Mouse (Mus musculus) hindbrain, embryonic 10.5 days (tissue): ENCODE measurements around the gene Thbs1. TPM values are rescaled to one million over a fixed set of nuclear protein-coding genes. Genes with fewer than 3 reads are reported as not detected.
A peak's percentile ranks its signal among the peaks of the same experiment; 100 is the strongest.

Experiments
- DNase-seq: peaks from one replicate; pipeline ENCODE4 v3.0.0-alpha.2; 2017; ENCODE audit warnings: low spot score
- H3K27ac ChIP-seq: fragments of 300-500 bp; sonication (generic); 2 replicates; pipeline ENCODE4 v1.5.1; 2016; ENCODE audit warnings: mild to moderate bottlenecking, moderate library complexity
- H3K27me3 ChIP-seq: fragments of 300-500 bp; sonication (generic); 2 replicates; pipeline ENCODE4 v1.6.1; 2016; ENCODE audit warnings: mild to moderate bottlenecking; ENCODE audit not compliant: poor library complexity, insufficient read depth, severe bottlenecking
- H3K36me3 ChIP-seq: fragments of 300-500 bp; sonication (generic); 2 replicates; pipeline ENCODE4 v1.6.1; 2016; ENCODE audit warnings: mild to moderate bottlenecking, moderate library complexity
- H3K4me1 ChIP-seq: fragments of 300-500 bp; sonication (generic); replicated peaks from 2 replicates; pipeline ENCODE4 v1.6.1; 2016; ENCODE audit warnings: mild to moderate bottlenecking
- H3K4me3 ChIP-seq: fragments of 300-500 bp; sonication (generic); 2 replicates; pipeline ENCODE4 v1.5.1; 2016; ENCODE audit warnings: mild to moderate bottlenecking, moderate library complexity
- H3K9me3 ChIP-seq: fragments of 300-500 bp; sonication (generic); 2 replicates; pipeline ENCODE4 v1.6.1; 2016; ENCODE audit warnings: mild to moderate bottlenecking, moderate library complexity
- WGBS: fragments of 180-500 bp; shearing (Covaris S2); methylation state at CpG from one replicate; pipeline ENCODE4 v1.1.7; 2016; 5-methylcytosine and 5-hydroxymethylcytosine counted together
- polyA plus RNA-seq: library from polyadenylated mRNA; unstranded; fragments of >200 nt; fragmentation: Nextera tagmentation; extraction: Ambion mirVana; gene quantifications from 2 replicates; pipeline ENCODE4 v1.2.1, GENCODE M21; 2016

Thbs1 gene
- polyA plus RNA-seq, 1 experiment from 2014 or later = 33.8 TPM

- Histone ChIP-seq H3K36me3 (peaks cover 73% of the 10 kb centered on the region), H3K4me1 (peaks cover 48% of the 10 kb centered on the region), H3K4me3 (no peak overlapping the region), H3K27me3 (peaks cover 10% of the 10 kb centered on the region), H3K9me3 (no peaks in the 10 kb centered on the region), H3K27ac (no peak overlapping the region)
- WGBS = 80% methylated on average over 3 of the region's 3 CpGs
- no peak for DNase-seq
Observed at GRCm38 (mm10) chr2:118116754-118117290, 5.1 kb downstream of the Thbs1 start.

GRCm38 (mm10) chr2:118117401-118117800 is 5.7 kb downstream of the Thbs1 start:
- Histone ChIP-seq H3K4me1 (peaks cover 42% of the 10 kb centered on the region), H3K27me3 (peaks cover 9% of the 10 kb centered on the region), H3K36me3 (peaks cover 79% of the 10 kb centered on the region), H3K9me3 (no peaks in the 10 kb centered on the region), H3K27ac (no peak overlapping the region), H3K4me3 (no peak overlapping the region)
- WGBS = 78% methylated on average over 11 of the region's 11 CpGs
- no peak for DNase-seq

GRCm38 (mm10) chr2:118118045-118118444 is 6.4 kb downstream of the Thbs1 start:
- WGBS = 75% methylated on average over 6 of the region's 6 CpGs
- Histone ChIP-seq H3K4me3 (no peak overlapping the region), H3K27me3 (peaks cover 3% of the 10 kb centered on the region), H3K36me3 (peaks cover 85% of the 10 kb centered on the region), H3K4me1 (peaks cover 36% of the 10 kb centered on the region), H3K9me3 (no peaks in the 10 kb centered on the region), H3K27ac (no peak overlapping the region)
- no peak for DNase-seq

- no peak for DNase-seq
- H3K4me3 ChIP-seq = no peak overlapping the region
- no peak overlapping the region for H3K27ac ChIP-seq
- WGBS = 87% methylated on average over 7 of the region's 7 CpGs
- H3K27me3 ChIP-seq = no peaks in the 10 kb centered on the region
- H3K9me3 ChIP-seq = no peaks in the 10 kb centered on the region
- H3K36me3 ChIP-seq = peaks cover 90% of the 10 kb centered on the region
- peaks cover 31% of the 10 kb centered on the region for H3K4me1 ChIP-seq
Observed at GRCm38 (mm10) chr2:118118515-118118914, 6.8 kb downstream of the Thbs1 start.

- DNase-seq = no peak
- 95% methylated on average over 12 of the region's 12 CpGs for WGBS
- Histone ChIP-seq H3K4me3 (no peak overlapping the region), H3K4me1 (peaks cover 19% of the 10 kb centered on the region), H3K27me3 (no peaks in the 10 kb centered on the region), H3K9me3 (no peaks in the 10 kb centered on the region), H3K27ac (no peak overlapping the region), H3K36me3 (peaks cover 99% of the 10 kb centered on the region)
Observed at GRCm38 (mm10) chr2:118119684-118120083, 8.0 kb downstream of the Thbs1 start.

- Histone ChIP-seq H3K36me3 (peaks cover 99% of the 10 kb centered on the region), H3K27me3 (no peaks in the 10 kb centered on the region), H3K9me3 (no peaks in the 10 kb centered on the region), H3K4me3 (no peak overlapping the region), H3K27ac (no peak overlapping the region), H3K4me1 (peaks cover 16% of the 10 kb centered on the region; the same call in 1 of the 2 replicates)
- DNase-seq = no peak
- 94% methylated on average over 11 of the region's 11 CpGs for WGBS
Observed at GRCm38 (mm10) chr2:118120095-118120494, 8.4 kb downstream of the Thbs1 start.

GRCm38 (mm10) chr2:118120751-118121150 is 9.1 kb downstream of the Thbs1 start:
- no peak for DNase-seq
- no peak overlapping the region for H3K27ac ChIP-seq
- no peaks in the 10 kb centered on the region for H3K9me3 ChIP-seq
- 95% methylated on average over 7 of the region's 7 CpGs for WGBS
- H3K4me3 ChIP-seq = no peak overlapping the region
- peaks cover 18% of the 10 kb centered on the region for H3K4me1 ChIP-seq
- H3K27me3 ChIP-seq = no peaks in the 10 kb centered on the region
- peaks cover 99% of the 10 kb centered on the region for H3K36me3 ChIP-seq

- Histone ChIP-seq H3K4me3 (no peak overlapping the region), H3K36me3 (peaks cover 92% of the 10 kb centered on the region), H3K27ac (no peak overlapping the region), H3K9me3 (no peaks in the 10 kb centered on the region), H3K27me3 (no peaks in the 10 kb centered on the region), H3K4me1 (peaks cover 8% of the 10 kb centered on the region)
- DNase-seq = no peak
- 93% methylated on average over 6 of the region's 6 CpGs for WGBS
Observed at GRCm38 (mm10) chr2:118122291-118122690, 10.6 kb downstream of the Thbs1 start.

GRCm38 (mm10) chr2:118123743-118124142 is 12.1 kb downstream of the Thbs1 start:
- Histone ChIP-seq H3K4me1 (peaks cover 4% of the 10 kb centered on the region), H3K4me3 (no peak overlapping the region), H3K27ac (no peak overlapping the region), H3K9me3 (no peaks in the 10 kb centered on the region), H3K36me3 (peaks cover 77% of the 10 kb centered on the region), H3K27me3 (no peaks in the 10 kb centered on the region)
- 91% methylated on average over 9 of the region's 9 CpGs for WGBS
- DNase-seq = no peak

- Histone ChIP-seq H3K36me3 (peaks cover 70% of the 10 kb centered on the region), H3K27ac (no peak overlapping the region), H3K4me3 (no peak overlapping the region), H3K4me1 (peaks cover 4% of the 10 kb centered on the region), H3K9me3 (no peaks in the 10 kb centered on the region), H3K27me3 (no peaks in the 10 kb centered on the region)
- DNase-seq = no peak
- WGBS = 88% methylated on average over 7 of the region's 7 CpGs
Observed at GRCm38 (mm10) chr2:118124437-118124836, 12.8 kb downstream of the Thbs1 start.

- Histone ChIP-seq H3K4me1 (peaks cover 4% of the 10 kb centered on the region), H3K9me3 (no peaks in the 10 kb centered on the region), H3K4me3 (no peak overlapping the region), H3K27ac (no peak overlapping the region), H3K36me3 (peaks cover 61% of the 10 kb centered on the region), H3K27me3 (no peaks in the 10 kb centered on the region)
- WGBS = 76% methylated on average over 11 of the region's 11 CpGs
- no peak for DNase-seq
Observed at GRCm38 (mm10) chr2:118125211-118125939, 13.7 kb downstream of the Thbs1 start.

- Histone ChIP-seq H3K27ac (0 out of 2 replicates have a peak overlapping the region, but pooled peaks have one; percentile 16), H3K27me3 (no peaks in the 10 kb centered on the region), H3K4me1 (peaks cover 4% of the 10 kb centered on the region), H3K4me3 (no peak overlapping the region), H3K9me3 (no peaks in the 10 kb centered on the region), H3K36me3 (peaks cover 54% of the 10 kb centered on the region)
- 80% methylated on average over 7 of the region's 7 CpGs for WGBS
- DNase-seq = no peak
Observed at GRCm38 (mm10) chr2:118125943-118126470, 14.3 kb downstream of the Thbs1 start.

- Histone ChIP-seq H3K27ac (no peak overlapping the region), H3K4me3 (no peak overlapping the region), H3K9me3 (no peaks in the 10 kb centered on the region), H3K36me3 (peaks cover 38% of the 10 kb centered on the region), H3K27me3 (no peaks in the 10 kb centered on the region), H3K4me1 (peaks cover 4% of the 10 kb centered on the region)
- no peak for DNase-seq
- 86% methylated on average over 5 of the region's 5 CpGs for WGBS
Observed at GRCm38 (mm10) chr2:118127516-118128288, 16.0 kb downstream of the Thbs1 start.
